Mouse (Mus musculus) cerebellum, postnatal 14 days (tissue): ENCODE measurements at regions not wholly inside any gene's neighbourhood (a gene's known extent, or its start where the extent isn't known, plus 50 kb on each side); places are given as distances from the start of the nearest gene placed in this dataset.

Source experiments
- DNase-seq, 2 experiments: peaks; one replicate each; pipeline ENCODE4 v3.0.0; 2021; ENCODE audit warnings: mixed read lengths in 2 of 2

DNA sequence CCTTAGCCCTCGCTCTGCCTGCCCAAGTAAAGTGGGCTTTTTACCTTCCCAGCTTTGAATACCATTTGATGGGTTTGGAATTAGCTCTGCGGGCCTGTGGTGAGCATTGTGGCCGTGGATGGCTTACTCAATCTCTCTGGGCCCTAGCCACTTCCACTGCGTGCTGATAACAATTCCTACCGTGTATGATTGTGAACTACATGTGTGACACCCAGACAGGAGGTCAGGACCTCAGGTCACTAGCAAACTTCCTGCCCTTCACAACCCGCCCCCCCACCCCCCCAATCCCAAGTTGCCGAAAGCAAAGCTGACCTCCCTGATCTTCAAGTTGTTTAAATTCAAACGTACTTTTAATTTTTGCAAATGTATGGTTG is 231.9 kb downstream of the 4933412E24Rik start:
- no peak for DNase-seq

DNA sequence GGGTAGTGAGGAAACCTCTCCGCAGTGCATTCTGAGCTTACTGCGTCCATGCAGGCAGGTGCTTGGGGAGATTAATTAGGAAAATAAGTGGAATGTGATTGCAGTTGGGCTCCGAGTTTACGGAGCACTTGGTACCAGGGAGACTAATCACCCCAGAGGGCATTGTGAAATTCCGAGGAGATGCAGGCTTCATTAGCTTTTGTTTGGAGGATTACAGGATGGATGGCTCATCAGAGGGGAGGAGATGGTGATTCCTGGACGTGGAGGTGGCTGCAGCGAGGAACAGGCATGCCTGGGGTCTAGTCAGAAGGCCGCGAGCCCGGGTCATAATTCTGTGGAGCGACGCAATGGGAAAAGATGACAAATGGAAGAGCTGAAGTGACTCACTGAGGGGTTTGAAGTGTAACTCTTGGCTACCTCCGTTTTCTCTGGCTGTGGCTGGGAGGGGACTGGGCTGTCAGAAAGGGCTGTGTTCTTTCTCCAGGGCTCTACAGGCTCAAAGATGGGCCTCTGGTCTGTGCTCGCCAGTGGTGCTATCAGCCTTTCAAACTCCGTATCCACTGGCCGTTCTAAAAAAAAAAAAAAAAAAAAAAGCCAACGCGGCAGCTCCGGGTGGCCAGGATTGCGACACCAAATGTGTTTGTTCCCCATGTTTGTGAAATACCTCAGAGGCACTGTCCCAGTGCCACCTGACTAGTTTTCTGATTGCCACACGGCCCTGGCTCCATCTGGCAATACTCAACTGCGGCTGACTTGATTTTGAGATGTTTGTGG is 232.4 kb downstream of the 4933412E24Rik start:
- DNase-seq, result no peak

GRCm38 (mm10) chr15:59783393-59783781 is 233.0 kb downstream of the 4933412E24Rik start:
- peak in 1 of 2 experiments; percentile 26 for DNase-seq

DNA sequence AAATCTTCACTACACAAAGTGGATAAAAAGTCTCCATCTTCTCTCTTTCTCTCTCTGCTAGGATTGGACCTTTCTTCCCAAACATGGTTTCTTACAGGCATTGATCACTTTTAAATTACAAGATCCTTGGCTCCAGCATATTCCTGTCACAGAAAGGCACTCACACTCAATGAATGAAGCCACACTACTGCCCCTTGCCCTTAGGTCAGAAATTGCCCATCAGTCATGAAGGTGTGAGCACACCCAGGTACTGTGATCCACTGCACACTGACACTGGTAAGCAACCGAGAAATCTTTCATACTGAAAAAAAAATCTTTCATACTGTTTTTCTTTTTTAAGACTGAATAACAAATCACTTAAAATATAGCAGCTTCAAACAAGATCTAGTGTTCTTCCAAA is 235.9 kb downstream of the 4933412E24Rik start:
- DNase-seq, result no peak

GRCm38 (mm10) chr15:59777307-59777871 is 239.0 kb downstream of the 4933412E24Rik start:
- peak; percentile 47 to 54 for DNase-seq

GRCm38 (mm10) chr15:59775781-59776180 is 240.6 kb downstream of the 4933412E24Rik start:
- DNase-seq, result no peak

GRCm38 (mm10) chr15:59773983-59774382 is 242.4 kb downstream of the 4933412E24Rik start:
- no peak for DNase-seq

DNA sequence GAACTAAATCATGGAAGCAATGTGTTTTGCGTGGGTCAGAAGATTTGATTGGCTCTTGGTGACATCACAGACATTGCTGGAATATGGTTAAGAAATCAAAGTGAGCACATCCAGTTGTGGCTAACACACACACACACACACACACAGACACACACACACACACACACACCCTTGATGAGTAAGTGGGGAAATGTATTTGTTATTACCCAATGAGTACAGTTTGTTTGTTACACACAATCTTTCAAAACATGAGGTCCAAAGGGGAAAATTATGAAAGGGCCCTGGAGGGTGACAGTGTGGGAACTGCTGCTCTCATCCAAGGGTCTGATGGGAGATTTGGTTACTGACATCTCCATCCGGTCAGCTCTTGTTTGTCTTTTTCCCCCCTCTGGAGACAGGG is 243.8 kb downstream of the 4933412E24Rik start:
- no peak for DNase-seq

DNA sequence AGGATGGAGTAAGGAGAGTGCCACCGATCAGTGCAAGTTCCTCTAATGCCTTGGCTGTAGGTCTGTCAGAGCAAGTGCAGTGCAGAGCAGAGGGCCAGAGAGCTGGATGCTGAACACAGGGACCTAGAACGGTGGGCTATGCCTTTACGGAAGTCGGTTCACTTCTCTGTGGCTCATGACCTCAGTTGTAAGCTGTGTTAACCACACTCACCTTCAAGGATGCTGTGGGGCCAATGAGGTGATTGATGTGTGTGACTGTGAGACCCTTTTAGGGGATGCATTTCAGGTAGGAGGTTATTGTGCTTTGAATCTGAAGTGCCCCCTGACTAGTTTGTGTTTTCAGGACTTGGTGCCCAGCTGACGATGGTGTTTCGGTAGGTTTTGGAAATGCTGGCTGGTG is 254.4 kb downstream of the 4933412E24Rik start:
- no peak for DNase-seq

DNA sequence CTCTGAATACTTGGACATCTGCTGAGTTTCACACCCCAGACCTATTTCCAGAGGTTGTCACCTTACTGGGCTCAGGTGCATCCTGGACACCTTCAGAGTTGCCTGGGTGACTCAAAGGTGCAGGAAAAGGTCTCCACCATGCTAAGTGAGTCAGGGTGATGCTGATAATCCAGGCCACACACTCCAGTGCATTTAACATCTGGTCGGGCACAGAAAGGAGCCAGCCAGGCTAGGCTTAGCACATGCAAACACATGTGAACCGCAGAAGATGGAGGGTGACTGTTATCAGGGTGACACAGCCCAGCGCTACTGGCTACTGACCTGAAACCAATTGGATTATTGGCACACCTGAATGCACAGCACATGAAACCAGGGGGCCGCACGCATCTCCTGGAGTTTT is 255.9 kb downstream of the 4933412E24Rik start:
- DNase-seq, result no peak

DNA sequence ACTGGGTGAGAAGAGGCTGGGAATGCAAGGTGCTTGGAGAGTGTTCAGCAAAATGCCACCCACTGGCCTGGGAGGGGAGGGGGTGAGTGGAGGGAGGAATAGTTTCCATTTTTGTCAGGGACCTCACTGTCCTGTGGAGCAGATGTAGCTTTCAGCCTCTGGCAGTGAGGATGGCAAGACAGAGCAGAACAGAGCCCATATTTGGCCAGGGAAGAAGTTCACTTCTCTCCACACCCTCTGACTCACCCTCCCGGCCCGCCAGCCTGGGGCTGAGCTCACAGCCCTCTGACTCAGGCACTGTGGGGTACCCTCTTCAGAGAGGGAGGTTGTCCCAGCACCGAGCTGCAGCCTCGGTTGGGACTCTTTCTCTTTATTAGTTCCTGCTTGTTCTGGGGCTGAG is 256.8 kb downstream of the 4933412E24Rik start:
- DNase-seq, result no peak

GRCm38 (mm10) chr15:59758971-59759370 is 257.4 kb downstream of the 4933412E24Rik start:
- no peak for DNase-seq

GRCm38 (mm10) chr15:59756141-59756540 is 260.3 kb downstream of the 4933412E24Rik start:
- DNase-seq, result no peak

DNA sequence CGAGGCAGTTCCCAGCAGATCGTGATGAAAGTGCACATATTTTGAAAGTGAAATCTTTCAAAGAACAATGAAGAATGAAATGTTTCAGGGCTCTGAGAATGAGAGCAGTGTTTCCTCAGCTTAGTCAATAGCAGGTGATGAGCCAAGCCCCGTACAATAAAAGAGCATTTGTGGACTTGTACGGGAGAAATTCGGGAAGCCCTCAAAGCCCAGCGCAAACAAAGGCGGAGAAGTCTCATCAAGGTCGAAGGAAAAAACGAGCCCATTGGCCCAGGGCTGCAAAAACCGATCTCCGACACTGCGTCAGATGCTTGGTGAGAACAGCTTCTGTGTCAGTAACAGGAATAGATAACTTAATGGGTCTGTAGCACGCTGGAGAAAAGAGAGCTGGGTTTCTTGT is 261.5 kb downstream of the 4933412E24Rik start:
- DNase-seq, result no peak

GRCm38 (mm10) chr15:59752277-59752676 is 264.1 kb downstream of the 4933412E24Rik start:
- DNase-seq, result no peak

DNA sequence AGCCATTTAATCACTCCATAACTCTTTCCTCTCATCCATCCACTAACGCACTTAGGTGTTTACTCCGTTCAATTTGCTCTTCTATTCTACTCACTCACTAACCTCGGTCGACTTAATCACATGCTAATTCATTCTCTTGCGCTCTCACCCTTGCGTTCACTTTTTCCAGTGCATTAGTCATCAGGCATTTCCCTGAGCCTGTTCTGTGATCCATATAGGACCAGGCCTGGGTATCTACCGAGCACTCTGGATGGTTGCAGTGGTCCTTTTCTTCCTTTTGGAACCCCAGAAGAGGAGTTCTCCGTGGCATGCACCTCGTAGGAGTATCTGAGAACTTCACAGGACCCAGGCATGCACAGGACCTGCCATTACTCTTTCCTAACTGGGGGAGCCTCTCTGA is 270.1 kb downstream of the 4933412E24Rik start:
- DNase-seq, result no peak

- DNase-seq, result no peak
Observed at GRCm38 (mm10) chr15:59744411-59744931, 271.9 kb downstream of the 4933412E24Rik start.

- no peak for DNase-seq
Observed at GRCm38 (mm10) chr15:59739197-59739596, 277.2 kb downstream of the 4933412E24Rik start.

DNA sequence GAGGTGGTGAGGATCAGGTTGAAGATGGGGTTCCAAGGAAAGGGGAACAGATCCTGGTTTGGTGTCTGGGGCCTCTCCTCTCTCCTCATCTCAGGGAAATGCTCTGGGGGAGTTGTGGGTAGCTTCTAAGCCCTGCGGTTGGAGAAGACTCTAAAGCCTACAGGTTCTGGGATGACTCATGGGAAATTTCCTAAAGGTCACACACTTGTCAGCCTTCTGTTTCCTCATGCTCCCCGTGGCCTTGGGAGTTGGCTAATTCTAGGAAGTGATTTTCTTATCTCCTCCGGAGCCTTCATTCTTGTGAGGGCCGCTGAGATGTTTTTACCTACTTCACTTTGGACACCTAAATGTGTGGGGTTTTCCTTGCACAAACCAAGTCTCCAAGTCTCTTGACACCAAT is 279.2 kb downstream of the 4933412E24Rik start:
- DNase-seq, result no peak

DNA sequence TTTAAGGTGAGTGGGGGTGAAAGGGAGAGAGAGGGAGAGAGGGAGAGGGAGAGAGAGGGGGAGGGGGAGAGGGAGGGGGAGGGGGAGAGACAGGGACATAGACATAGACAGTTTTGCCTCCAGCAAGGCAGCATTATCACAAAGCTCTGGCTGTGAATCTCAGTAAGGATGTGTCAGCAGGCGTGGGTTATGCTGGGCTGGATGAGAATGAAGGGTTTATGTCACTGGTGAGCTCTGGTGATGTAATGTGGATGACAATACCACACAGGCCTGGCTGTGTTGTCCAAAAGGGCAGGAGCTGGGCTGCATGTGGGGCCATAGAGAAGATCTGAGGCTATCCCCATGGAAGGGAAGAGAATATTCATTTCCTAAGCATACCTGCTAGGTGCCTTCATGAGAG is 282.0 kb downstream of the 4933412E24Rik start:
- DNase-seq, result no peak

DNA sequence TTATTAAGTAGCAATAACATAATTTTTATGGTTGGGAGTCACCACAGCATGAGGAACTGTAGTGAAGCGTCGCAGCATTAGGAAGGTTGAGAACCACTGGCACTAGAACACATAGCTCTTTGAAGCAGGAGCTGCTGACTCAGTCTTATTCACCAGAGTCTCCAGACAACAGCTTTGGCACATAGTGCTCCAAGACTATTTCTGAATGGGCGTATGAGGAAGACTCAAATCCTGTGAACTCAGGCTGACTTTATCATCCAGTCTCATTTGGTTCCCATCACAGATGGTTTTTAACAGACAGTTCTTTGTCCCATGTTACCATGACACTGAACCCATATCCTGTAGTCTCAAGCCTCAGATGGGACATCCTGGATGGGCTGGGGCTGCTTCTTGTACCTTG is 282.5 kb downstream of the 4933412E24Rik start:
- DNase-seq, result no peak

DNA sequence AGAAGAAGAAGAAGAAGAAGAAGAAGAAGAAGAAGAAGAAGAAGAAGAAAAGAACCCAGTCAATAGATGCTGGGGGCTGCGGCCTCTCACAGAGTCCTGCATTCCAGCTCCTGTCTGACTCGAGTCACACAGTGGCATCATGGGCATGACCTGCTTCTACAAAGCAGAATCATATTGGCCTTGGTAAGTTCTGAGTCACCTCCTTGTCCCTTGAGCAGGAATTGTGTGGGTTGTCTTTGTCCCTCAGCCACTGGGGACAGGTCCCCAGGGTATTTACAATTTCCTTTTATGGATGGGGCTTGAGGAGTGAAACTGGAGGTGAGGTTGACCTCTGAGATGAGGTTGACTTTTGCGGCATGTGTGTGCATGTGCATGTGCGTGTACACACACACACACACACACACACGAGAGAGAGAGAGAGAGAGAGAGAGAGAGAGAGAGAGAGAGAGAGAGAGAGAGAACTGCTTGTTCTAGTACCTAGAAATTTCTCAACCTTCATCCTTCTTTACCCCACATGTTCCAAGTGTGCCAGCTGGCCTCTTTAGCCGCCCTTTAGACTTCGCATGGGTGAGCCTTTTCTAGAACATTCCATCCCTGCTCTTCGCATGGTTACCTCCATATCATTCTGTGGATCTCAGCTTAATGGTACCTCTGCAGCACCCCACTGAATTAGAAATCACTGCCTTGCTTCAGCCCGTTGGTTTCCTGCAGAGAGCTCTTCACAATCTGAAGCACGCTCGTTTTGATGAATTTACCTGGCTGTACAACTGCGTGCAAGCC is 283.2 kb downstream of the 4933412E24Rik start:
- DNase-seq, result no peak

DNA sequence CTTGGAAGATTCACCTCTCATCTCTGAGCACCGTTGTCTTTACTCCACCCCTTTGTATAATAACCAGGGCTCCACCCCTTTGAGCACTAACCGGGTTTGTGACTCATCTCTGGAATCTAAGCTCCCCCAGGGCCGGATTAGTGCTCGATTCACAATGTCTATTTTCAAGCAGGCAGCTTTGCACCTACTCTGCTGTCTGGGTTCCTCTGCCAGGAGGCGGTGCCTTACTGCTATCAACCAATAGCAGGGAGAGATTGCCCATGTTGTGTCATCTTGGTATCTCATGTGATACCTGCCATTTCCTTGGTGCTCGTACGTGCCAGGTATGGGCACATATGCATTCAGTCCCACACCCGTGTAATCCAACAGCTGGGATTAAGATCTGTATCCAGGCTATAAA is 285.3 kb downstream of the 4933412E24Rik start:
- no peak for DNase-seq
